Mouse (Mus musculus) neural tube, embryonic 14.5 days (tissue): ENCODE results near the gene Hcn3. TPM values are rescaled to one million over a fixed set of nuclear protein-coding genes. Genes with fewer than 3 reads are reported as not detected.

Source experiments
- ATAC-seq: fragments of 200-750 bp; cut with Nextera tagmentation; 2 replicates; pipeline ENCODE4 v1.8.0; 2017; ENCODE audit warnings: low read depth, mild to moderate bottlenecking, moderate TSS enrichment, moderate library complexity
- H3K27ac ChIP-seq: fragments of 300-500 bp; sonication (generic); 2 replicates; pipeline ENCODE4 v1.5.1; 2014; ENCODE audit warnings: low read depth, mild to moderate bottlenecking, control low read depth, low read length, moderate library complexity, mixed read lengths
- H3K27me3 ChIP-seq: fragments of 300-500 bp; sonication (generic); 2 replicates; pipeline ENCODE4 v1.6.1; 2014; ENCODE audit warnings: low read length; ENCODE audit not compliant: control insufficient read depth, insufficient read depth
- H3K36me3 ChIP-seq: fragments of 300-500 bp; sonication (generic); 2 replicates; pipeline ENCODE4 v1.6.1; 2014; ENCODE audit warnings: low read length, mixed read lengths; ENCODE audit not compliant: control insufficient read depth, insufficient read depth
- H3K4me1 ChIP-seq: fragments of 300-500 bp; sonication (generic); 2 replicates; pipeline ENCODE4 v1.6.1; 2014; ENCODE audit warnings: low read length; ENCODE audit not compliant: control insufficient read depth, insufficient read depth
- H3K4me2 ChIP-seq: fragments of 300-500 bp; sonication (generic); 2 replicates; pipeline ENCODE4 v1.6.1; 2014; ENCODE audit warnings: mild to moderate bottlenecking, low read depth, low read length, control low read depth
- H3K4me3 ChIP-seq: fragments of 300-500 bp; sonication (generic); 2 replicates; pipeline ENCODE4 v1.5.1; 2014; ENCODE audit warnings: low read depth, low read length, control low read depth, mixed read lengths
- H3K9ac ChIP-seq: fragments of 300-500 bp; sonication (generic); replicated peaks from 2 replicates; pipeline ENCODE4 v1.6.1; 2014; ENCODE audit warnings: low read depth, mild to moderate bottlenecking, control low read depth, low read length, mixed read lengths
- H3K9me3 ChIP-seq: fragments of 300-500 bp; sonication (generic); 2 replicates; pipeline ENCODE4 v1.6.1; 2016; ENCODE audit warnings: low read length; ENCODE audit not compliant: control insufficient read depth
- WGBS: fragments of 180-500 bp; shearing (Covaris S2); extraction: QIAGEN DNeasy Blood & Tissue Kit; methylation state at CpG from one replicate; pipeline ENCODE4 v1.1.7; 2014; 5-methylcytosine and 5-hydroxymethylcytosine counted together
- polyA plus RNA-seq: library from polyadenylated mRNA; unstranded; fragments of >200 nt; fragmentation: Nextera tagmentation; extraction: Ambion mirVana; gene quantifications from 2 replicates; pipeline ENCODE4 v1.2.1, GENCODE M21; 2014

Hcn3 gene
- polyA plus RNA-seq, 1 experiment from 2014 or later: 25.4 TPM

GRCm38 (mm10) chr3:89159211-89159610 lies 785 bp downstream of the Hcn3 start:
- peak overlapping the region; percentile 92 for H3K4me2 ChIP-seq
- peak overlapping the region; percentile 82 for H3K4me3 ChIP-seq
- no peak for ATAC-seq
- H3K4me1 ChIP-seq: peaks cover 17% of the 10 kb centered on the region
- WGBS: 1% methylated on average over 13 of the region's 13 CpGs
- 0 out of 2 replicates have a peak overlapping the region, but pooled peaks have one; percentile 23 for H3K27ac ChIP-seq
- no peaks in the 10 kb centered on the region for H3K9me3 ChIP-seq
- peaks cover 2% of the 10 kb centered on the region; the same call in 1 of the 2 replicates for H3K27me3 ChIP-seq
- H3K36me3 ChIP-seq: no peaks in the 10 kb centered on the region
- H3K9ac ChIP-seq: peak overlapping the region; percentile 73

DNA sequence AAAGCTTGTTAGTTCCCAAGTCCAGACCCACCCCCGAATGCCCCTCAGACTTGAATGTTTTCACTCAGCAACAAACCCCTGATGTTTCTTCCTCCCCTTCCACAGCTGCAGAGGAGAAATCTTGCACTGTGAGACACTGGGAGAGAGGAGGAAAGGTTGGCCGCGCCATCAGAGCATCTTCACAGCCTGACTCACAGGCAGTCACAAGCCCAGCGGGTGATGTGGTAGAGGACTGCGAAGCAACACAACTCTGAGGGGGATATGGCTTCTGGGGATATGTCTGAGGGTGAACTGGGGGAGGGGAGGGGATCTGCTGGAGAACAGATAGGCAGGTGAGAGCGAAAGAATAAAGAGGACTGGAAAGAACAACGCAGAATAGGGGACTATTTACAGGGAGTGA lies 1.3 kb downstream of the Hcn3 start:
- Histone ChIP-seq H3K4me3 (peak overlapping the region; percentile 82), H3K27me3 (peaks cover 2% of the 10 kb centered on the region; the same call in 1 of the 2 replicates), H3K27ac (0 out of 2 replicates have a peak overlapping the region, but pooled peaks have one; percentile 23), H3K9me3 (no peaks in the 10 kb centered on the region), H3K4me1 (peaks cover 12% of the 10 kb centered on the region), H3K9ac (peak overlapping the region; percentile 73), H3K36me3 (no peaks in the 10 kb centered on the region), H3K4me2 (peak overlapping the region; percentile 92)
- WGBS: 19% methylated on average over 7 of the region's 7 CpGs
- no peak for ATAC-seq

- H3K4me1 ChIP-seq: peaks cover 11% of the 10 kb centered on the region
- 89% methylated on average over 8 of the region's 8 CpGs for WGBS
- H3K4me2 ChIP-seq: no peak overlapping the region
- H3K27ac ChIP-seq: no peak overlapping the region
- H3K4me3 ChIP-seq: no peak overlapping the region
- no peak overlapping the region for H3K9ac ChIP-seq
- no peaks in the 10 kb centered on the region for H3K9me3 ChIP-seq
- ATAC-seq: no peak
- H3K27me3 ChIP-seq: peaks cover 2% of the 10 kb centered on the region; the same call in 1 of the 2 replicates
- H3K36me3 ChIP-seq: no peaks in the 10 kb centered on the region; the same call in 1 of the 2 replicates
Measured at GRCm38 (mm10) chr3:89156951-89157350, 3.0 kb downstream of the Hcn3 start.

DNA sequence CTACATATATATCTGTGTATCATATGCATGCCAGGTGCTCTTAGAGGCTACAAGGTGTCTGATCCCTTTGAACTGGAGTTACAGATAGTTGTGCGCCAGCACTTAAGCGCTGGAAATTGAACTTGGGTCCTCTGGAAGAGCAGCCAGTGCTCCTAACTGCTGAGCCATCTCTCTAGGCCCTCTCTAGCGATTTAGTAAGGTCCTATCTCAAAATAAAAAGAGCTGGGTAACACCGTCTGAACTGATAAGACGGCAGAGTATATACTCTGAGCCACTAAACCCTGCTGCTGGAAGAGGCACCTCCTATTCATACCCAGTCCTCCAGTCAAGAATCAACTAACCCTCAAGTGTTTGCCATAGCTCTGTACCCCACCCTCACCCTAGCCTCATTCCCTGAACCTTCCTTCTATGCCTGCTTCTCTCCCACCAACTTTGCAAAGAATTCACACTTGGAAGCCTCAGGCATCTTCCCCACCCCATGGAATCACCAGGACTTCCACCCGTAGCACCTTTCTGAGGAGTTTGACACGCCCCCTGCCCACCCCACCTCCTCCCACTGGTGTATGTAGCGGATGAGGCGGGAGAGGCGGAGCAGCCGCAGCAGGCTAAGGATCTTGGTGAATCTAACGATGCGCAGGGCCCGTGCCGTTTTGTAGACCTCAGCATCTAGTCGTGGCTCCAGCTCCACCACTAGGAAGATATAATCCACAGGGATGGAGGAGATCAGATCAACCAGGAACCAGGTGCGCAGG lies 7.7 kb downstream of the Hcn3 start:
- Histone ChIP-seq H3K27me3 (no peaks in the 10 kb centered on the region), H3K36me3 (peaks cover 5% of the 10 kb centered on the region), H3K27ac (no peak overlapping the region), H3K4me1 (no peaks in the 10 kb centered on the region), H3K9me3 (no peaks in the 10 kb centered on the region), H3K9ac (no peak overlapping the region), H3K4me2 (no peak overlapping the region), H3K4me3 (no peak overlapping the region)
- WGBS: 56% methylated on average over 17 of the region's 17 CpGs
- ATAC-seq: no peak

DNA sequence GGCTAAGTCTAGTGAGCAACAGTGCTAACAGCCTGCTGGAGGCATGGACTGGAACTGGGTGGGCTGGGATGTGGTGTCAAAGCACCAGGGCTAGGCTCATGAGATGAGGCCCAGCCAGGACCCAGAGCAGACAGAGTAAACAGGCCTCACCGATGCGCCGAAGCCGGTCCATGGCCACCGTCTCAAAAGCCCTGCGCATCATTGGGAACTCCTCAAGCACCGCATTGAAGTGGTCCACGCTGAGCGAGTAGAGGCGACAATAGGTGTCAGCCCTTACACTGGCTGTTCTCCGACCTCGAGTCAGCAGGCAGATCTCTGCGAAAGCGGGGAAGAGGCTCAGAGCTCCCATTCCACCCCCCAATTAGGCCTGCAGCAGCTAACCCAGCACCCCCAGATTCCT lies 11.4 kb downstream of the Hcn3 start:
- WGBS: 74% methylated on average over 14 of the region's 14 CpGs
- H3K27me3 ChIP-seq: no peaks in the 10 kb centered on the region
- no peak overlapping the region for H3K4me3 ChIP-seq
- ATAC-seq: no peak
- no peak overlapping the region for H3K9ac ChIP-seq
- no peaks in the 10 kb centered on the region for H3K9me3 ChIP-seq
- no peak overlapping the region for H3K27ac ChIP-seq
- H3K4me2 ChIP-seq: no peak overlapping the region
- H3K36me3 ChIP-seq: peaks cover 5% of the 10 kb centered on the region
- H3K4me1 ChIP-seq: no peaks in the 10 kb centered on the region

DNA sequence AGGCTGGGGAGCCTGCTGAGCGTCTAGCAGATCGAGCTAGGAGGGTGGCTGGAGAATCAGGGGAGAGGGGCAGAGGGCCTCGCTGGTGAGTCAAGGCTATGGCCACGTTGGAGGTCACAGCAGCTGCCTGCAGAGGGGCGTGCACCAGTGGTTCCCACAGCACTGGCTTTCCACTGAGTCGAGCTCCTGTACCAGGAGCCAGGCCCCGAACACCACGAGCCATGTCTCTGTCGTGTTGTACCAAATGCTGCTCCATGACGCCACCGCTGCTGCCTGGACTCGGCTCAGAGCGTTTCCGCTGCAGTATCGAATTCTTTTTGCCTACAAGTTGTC lies 12.1 kb downstream of the Hcn3 start:
- H3K4me3 ChIP-seq: no peak overlapping the region
- H3K9ac ChIP-seq: no peak overlapping the region
- no peak overlapping the region for H3K4me2 ChIP-seq
- peaks cover 5% of the 10 kb centered on the region for H3K36me3 ChIP-seq
- no peak for ATAC-seq
- no peaks in the 10 kb centered on the region for H3K4me1 ChIP-seq
- no peaks in the 10 kb centered on the region for H3K27me3 ChIP-seq
- no peaks in the 10 kb centered on the region for H3K9me3 ChIP-seq
- 8% methylated on average over 15 of the region's 15 CpGs for WGBS
- H3K27ac ChIP-seq: no peak overlapping the region

- no peaks in the 10 kb centered on the region for H3K4me1 ChIP-seq
- H3K27ac ChIP-seq: no peak overlapping the region
- no peaks in the 10 kb centered on the region for H3K9me3 ChIP-seq
- H3K4me2 ChIP-seq: no peak overlapping the region
- peak; percentile 20; the same call in 1 of the 2 replicates for ATAC-seq
- H3K27me3 ChIP-seq: no peaks in the 10 kb centered on the region
- no peak overlapping the region for H3K4me3 ChIP-seq
- H3K9ac ChIP-seq: no peak overlapping the region
- WGBS: 17% methylated on average over 26 of the region's 26 CpGs
- peaks cover 5% of the 10 kb centered on the region for H3K36me3 ChIP-seq
Measured at GRCm38 (mm10) chr3:89147101-89147978, 12.7 kb downstream of the Hcn3 start.

DNA sequence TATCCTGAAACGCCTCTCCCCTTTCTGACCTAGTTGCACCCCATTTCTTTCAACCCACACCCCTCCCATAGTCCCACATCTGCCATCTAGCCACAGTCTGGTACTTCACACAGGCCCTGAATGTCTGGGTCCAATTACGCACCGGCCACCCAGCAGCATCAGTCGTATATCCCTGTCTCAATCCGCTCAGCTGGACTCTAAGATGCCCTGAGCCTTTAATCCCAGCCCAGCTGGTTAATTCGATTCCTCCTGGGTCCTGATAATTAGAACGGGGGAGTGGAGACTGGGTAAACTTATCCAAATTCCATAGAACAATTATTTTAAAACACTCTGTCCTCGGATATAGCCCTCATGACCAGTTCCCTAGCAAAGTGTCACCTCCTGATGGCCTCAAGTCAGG lies 14.4 kb downstream of the Hcn3 start:
- Histone ChIP-seq H3K9me3 (no peaks in the 10 kb centered on the region), H3K36me3 (peaks cover 5% of the 10 kb centered on the region; the same call in 1 of the 2 replicates), H3K4me2 (no peak overlapping the region), H3K4me1 (no peaks in the 10 kb centered on the region), H3K27ac (no peak overlapping the region), H3K27me3 (no peaks in the 10 kb centered on the region), H3K9ac (no peak overlapping the region), H3K4me3 (no peak overlapping the region)
- WGBS: 62% methylated on average over 8 of the region's 8 CpGs
- no peak for ATAC-seq

- Histone ChIP-seq H3K36me3 (peaks cover 5% of the 10 kb centered on the region; the same call in 1 of the 2 replicates), H3K27ac (no peak overlapping the region), H3K4me2 (no peak overlapping the region), H3K9me3 (no peaks in the 10 kb centered on the region), H3K9ac (no peak overlapping the region), H3K4me1 (no peaks in the 10 kb centered on the region), H3K4me3 (no peak overlapping the region), H3K27me3 (no peaks in the 10 kb centered on the region)
- ATAC-seq: no peak
- WGBS: 83% methylated on average over 10 of the region's 10 CpGs
Measured at GRCm38 (mm10) chr3:89144821-89145220, 15.2 kb downstream of the Hcn3 start.
